Mouse (Mus musculus): Measurements from ENCODE around the gene Usp25. TPM values are rescaled to one million over a fixed set of nuclear protein-coding genes. Genes with fewer than 3 reads are reported as not detected.

Usp25 gene
- 91.4 to 105 TPM (median 98.2 TPM) in 4 replicates for total RNA-seq (2023; ENCODE audit: inconsistent age)

GRCm38 (mm10) chr16:77013427-77014320, at the start of gene Usp25:
Gene Usp25 (plus strand): TSS chr16:77013706.

